Mouse (Mus musculus): ENCODE results near the gene Wars2.

DNA sequence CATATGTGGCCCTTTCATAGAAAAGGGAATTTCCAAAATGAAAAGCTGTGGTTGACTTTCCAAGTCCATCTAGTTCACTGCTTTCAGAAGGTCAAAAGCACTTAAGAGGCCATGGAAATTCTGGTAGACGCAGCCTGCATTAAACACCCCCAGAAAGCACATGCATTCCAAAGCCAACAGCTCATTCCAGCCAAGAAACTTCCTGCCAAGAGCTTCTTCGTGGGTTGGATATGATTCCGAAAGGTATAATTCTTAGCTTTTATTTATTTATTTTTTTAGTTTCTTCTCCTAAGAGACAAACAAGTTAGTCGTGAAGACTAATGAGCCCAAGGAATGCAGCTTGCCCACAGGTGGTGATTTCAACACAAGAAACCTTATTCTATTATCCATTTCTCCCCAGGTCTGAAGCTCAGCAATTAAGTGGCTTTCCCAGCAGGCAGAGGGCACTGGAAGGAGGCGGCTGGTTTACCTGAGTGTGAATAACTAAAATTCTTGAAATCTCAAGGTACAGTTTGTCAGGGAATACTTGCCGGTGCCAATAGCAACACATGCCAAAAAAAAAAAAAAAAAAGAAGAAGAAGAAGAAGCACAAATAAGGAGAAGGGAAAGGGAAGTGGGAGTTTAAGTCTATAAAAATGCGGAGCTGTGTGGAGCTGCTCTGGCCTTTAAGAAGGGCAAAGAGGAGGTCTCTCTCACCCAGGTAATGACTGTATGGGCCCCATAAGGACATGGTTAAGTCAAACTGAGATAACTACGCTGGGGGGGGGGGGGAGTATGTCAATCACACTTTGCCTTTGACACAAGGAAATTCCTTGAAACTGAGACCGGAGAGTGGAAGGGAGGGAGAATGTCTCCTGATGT lies 30.3 kb upstream of the Wars2 start:
- TF ChIP-seq CTCF (IDR thresholded peaks at IDR 0.05; ENCODE audit: control insufficient read depth, insufficient read depth, low read length) (no peak), POLR2A (IDR thresholded peaks at IDR 0.05; ENCODE audit: borderline replicate concordance, control insufficient read depth, low read depth, low read length) (no peak)

All from bone marrow, adult 2 months (tissue).